Mouse (Mus musculus): ENCODE results near the gene Rb1.

DNA sequence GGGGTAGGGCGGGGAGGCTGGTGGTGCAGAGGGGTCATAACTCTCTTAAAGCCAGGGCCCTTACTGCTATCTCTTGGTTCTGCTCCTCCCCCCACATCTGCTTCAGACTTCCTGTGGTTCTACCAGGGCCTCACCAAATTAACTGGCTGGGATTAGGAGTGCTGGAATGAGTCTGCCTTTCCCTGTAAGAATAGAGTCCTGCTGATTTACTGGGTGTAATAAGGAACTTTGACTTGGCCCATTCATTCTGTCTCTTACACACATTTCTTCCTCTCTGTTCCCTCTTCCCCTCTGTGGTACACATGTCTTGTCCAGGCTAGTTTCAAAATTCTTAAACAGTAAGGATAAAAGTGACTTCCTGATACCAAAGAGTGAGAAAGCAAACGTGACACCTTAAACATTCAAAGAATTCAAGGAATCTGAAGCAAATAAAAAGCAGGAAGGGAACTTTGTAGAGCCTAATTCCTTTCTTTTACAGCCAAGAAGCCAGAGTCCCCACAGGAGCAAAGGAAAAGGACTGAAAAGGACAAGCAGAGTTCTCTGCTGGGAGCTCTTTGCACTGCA lies 91.1 kb downstream of the Rb1 start:
- TF ChIP-seq POLR2AphosphoS2 (IDR thresholded peaks at IDR 0.05; ENCODE audit: insufficient read length, low read depth): no peak
- no peak for TF ChIP-seq MYOD1 (IDR thresholded peaks at IDR 0.05; ENCODE audit: control insufficient read depth in 1 of 3, insufficient read length in 2 of 3, low read depth in 2 of 3)
- TF ChIP-seq POLR2A (IDR thresholded peaks at IDR 0.05; ENCODE audit: insufficient read length, low read depth): no peak
- TF ChIP-seq USF1 (IDR thresholded peaks at IDR 0.05; ENCODE audit: low read depth): no peak
- TF ChIP-seq E2F4 (IDR thresholded peaks at IDR 0.05; ENCODE audit: insufficient read depth): no peak
- TF ChIP-seq SRF (IDR thresholded peaks at IDR 0.05; ENCODE audit: control insufficient read depth, insufficient read length, low read depth): no peak
- TF ChIP-seq TCF12 (IDR thresholded peaks at IDR 0.05; ENCODE audit: insufficient read depth, poor library complexity, severe bottlenecking): no peak
- TF ChIP-seq CEBPB (IDR thresholded peaks at IDR 0.05; ENCODE audit: insufficient read depth, poor library complexity, severe bottlenecking): no peak
- no peak for TF ChIP-seq MAX (IDR thresholded peaks at IDR 0.05; ENCODE audit: low read depth)
